Mouse (Mus musculus): ENCODE results near the gene Mpg. TPM values are rescaled to one million over a fixed set of nuclear protein-coding genes. Genes with fewer than 3 reads are reported as not detected.

Mpg gene
- polyA plus RNA-seq, 1 experiment from 2014 or later, result 39.8 TPM

GRCm38 (mm10) chr11:32276347-32276746, 50.0 kb downstream of the Mpg start, which contains the start of gene Hba-x:
Gene Hba-x (plus strand): TSS chr11:32276400.
- H3K4me1 ChIP-seq (ENCODE audit: control insufficient read depth, insufficient read depth, low read length), result no peaks in the 10 kb centered on the region
- H3K4me3 ChIP-seq (ENCODE audit: low read length), result no peak within 1 kb of the TSS
- ATAC-seq (ENCODE audit: low FRiP score, low TSS enrichment), result no peak
- no peak within 1 kb of the TSS for H3K9ac ChIP-seq (ENCODE audit: low read depth, low read length)
- no peak within 1 kb of the TSS for H3K27ac ChIP-seq (ENCODE audit: low read depth, low read length)
- no peaks in the 10 kb centered on the region for H3K9me3 ChIP-seq (ENCODE audit: control insufficient read depth, low read length)
- no peak within 1 kb of the TSS for H3K4me2 ChIP-seq (replicated peaks; ENCODE audit: low read depth, low read length)
- 70% methylated on average over 3 of the region's 3 CpGs for WGBS
- peaks cover 4% of the 10 kb centered on the region; the same call in 1 of the 2 replicates for H3K27me3 ChIP-seq (ENCODE audit: control insufficient read depth, insufficient read depth, low read length)
- no peaks in the 10 kb centered on the region for H3K36me3 ChIP-seq (ENCODE audit: control insufficient read depth, insufficient read depth, low read length)

- Histone ChIP-seq H3K4me1 (ENCODE audit: control insufficient read depth, insufficient read depth, low read length) (no peaks in the 10 kb centered on the region), H3K9ac (ENCODE audit: low read depth, low read length) (no peak overlapping the region), H3K4me3 (ENCODE audit: low read length) (no peak overlapping the region), H3K9me3 (ENCODE audit: control insufficient read depth, low read length) (no peaks in the 10 kb centered on the region), H3K36me3 (ENCODE audit: control insufficient read depth, insufficient read depth, low read length) (no peaks in the 10 kb centered on the region), H3K4me2 (replicated peaks; ENCODE audit: low read depth, low read length) (no peak overlapping the region), H3K27me3 (ENCODE audit: control insufficient read depth, insufficient read depth, low read length) (peaks cover 5% of the 10 kb centered on the region; the same call in 1 of the 2 replicates), H3K27ac (ENCODE audit: low read depth, low read length) (no peak overlapping the region)
- WGBS, result 71% methylated on average over 21 of the region's 21 CpGs
- ATAC-seq (ENCODE audit: low FRiP score, low TSS enrichment), result no peak
These were observed 51.6 kb downstream of the Mpg start for GRCm38 (mm10) chr11:32277736-32278457.

GRCm38 (mm10) chr11:32278458-32278957, 52.2 kb downstream of the Mpg start:
- Histone ChIP-seq H3K27me3 (ENCODE audit: control insufficient read depth, insufficient read depth, low read length) (peaks cover 5% of the 10 kb centered on the region; the same call in 1 of the 2 replicates), H3K36me3 (ENCODE audit: control insufficient read depth, insufficient read depth, low read length) (no peaks in the 10 kb centered on the region), H3K4me3 (ENCODE audit: low read length) (no peak overlapping the region), H3K4me2 (replicated peaks; ENCODE audit: low read depth, low read length) (no peak overlapping the region), H3K9ac (ENCODE audit: low read depth, low read length) (no peak overlapping the region), H3K9me3 (ENCODE audit: control insufficient read depth, low read length) (no peaks in the 10 kb centered on the region), H3K27ac (ENCODE audit: low read depth, low read length) (no peak overlapping the region), H3K4me1 (ENCODE audit: control insufficient read depth, insufficient read depth, low read length) (no peaks in the 10 kb centered on the region)
- WGBS, result 82% methylated on average over 12 of the region's 12 CpGs
- no peak for ATAC-seq (ENCODE audit: low FRiP score, low TSS enrichment)

GRCm38 (mm10) chr11:32280646-32281045, 54.3 kb downstream of the Mpg start:
- Histone ChIP-seq H3K4me1 (ENCODE audit: control insufficient read depth, insufficient read depth, low read length) (no peaks in the 10 kb centered on the region), H3K36me3 (ENCODE audit: control insufficient read depth, insufficient read depth, low read length) (no peaks in the 10 kb centered on the region), H3K9me3 (ENCODE audit: control insufficient read depth, low read length) (no peaks in the 10 kb centered on the region), H3K9ac (ENCODE audit: low read depth, low read length) (no peak overlapping the region), H3K27ac (ENCODE audit: low read depth, low read length) (no peak overlapping the region), H3K27me3 (ENCODE audit: control insufficient read depth, insufficient read depth, low read length) (peaks cover 5% of the 10 kb centered on the region; the same call in 1 of the 2 replicates), H3K4me2 (replicated peaks; ENCODE audit: low read depth, low read length) (no peak overlapping the region), H3K4me3 (ENCODE audit: low read length) (no peak overlapping the region)
- 52% methylated on average over 2 of the region's 2 CpGs for WGBS
- ATAC-seq (ENCODE audit: low FRiP score, low TSS enrichment), result no peak

- no peaks in the 10 kb centered on the region for H3K36me3 ChIP-seq (ENCODE audit: control insufficient read depth, insufficient read depth, low read length)
- no peak overlapping the region for H3K4me2 ChIP-seq (replicated peaks; ENCODE audit: low read depth, low read length)
- ATAC-seq (ENCODE audit: low FRiP score, low TSS enrichment), result no peak
- H3K4me3 ChIP-seq (ENCODE audit: low read length), result no peak overlapping the region
- H3K9ac ChIP-seq (ENCODE audit: low read depth, low read length), result no peak overlapping the region
- no peaks in the 10 kb centered on the region for H3K4me1 ChIP-seq (ENCODE audit: control insufficient read depth, insufficient read depth, low read length)
- no peak overlapping the region for H3K27ac ChIP-seq (ENCODE audit: low read depth, low read length)
- no peaks in the 10 kb centered on the region for H3K9me3 ChIP-seq (ENCODE audit: control insufficient read depth, low read length)
- peaks cover 5% of the 10 kb centered on the region; the same call in 1 of the 2 replicates for H3K27me3 ChIP-seq (ENCODE audit: control insufficient read depth, insufficient read depth, low read length)
- 74% methylated on average over 1 of the region's 1 CpGs for WGBS
These were observed 55.3 kb downstream of the Mpg start for GRCm38 (mm10) chr11:32281416-32282144.

Other genes with a start within 250 kb of the Mpg start
- 0.87 and 1.6 TPM in 2 replicates for gene Nsg2, start 226.0 kb upstream of the Mpg start, polyA plus RNA-seq (2014; fragmentation: Nextera tagmentation; extraction: Ambion mirVana)
- gene Il9r, start 26.2 kb upstream of the Mpg start, polyA plus RNA-seq (2014; fragmentation: Nextera tagmentation; extraction: Ambion mirVana), result not detected in 2 replicates
- 71.7 and 90.6 TPM in 2 replicates for gene Snrnp25, start 21.1 kb upstream of the Mpg start, polyA plus RNA-seq (2014; fragmentation: Nextera tagmentation; extraction: Ambion mirVana)
- gene Rhbdf1, start 4.2 kb upstream of the Mpg start, polyA plus RNA-seq (2014; fragmentation: Nextera tagmentation; extraction: Ambion mirVana), result 28.0 and 39.5 TPM in 2 replicates
- 27.5 and 45.5 TPM in 2 replicates for gene Nprl3, start 41.2 kb downstream of the Mpg start, polyA plus RNA-seq (2014; fragmentation: Nextera tagmentation; extraction: Ambion mirVana)
- gene Hba-x, start 49.9 kb downstream of the Mpg start, polyA plus RNA-seq (2014; fragmentation: Nextera tagmentation; extraction: Ambion mirVana), result 87.6 and 90.7 TPM in 2 replicates
- gene Hba-a1, start 57.0 kb downstream of the Mpg start, polyA plus RNA-seq (2014; fragmentation: Nextera tagmentation; extraction: Ambion mirVana), result 2,390 and 2,705 TPM in 2 replicates
- gene Hbq1b, start 60.5 kb downstream of the Mpg start, polyA plus RNA-seq (2014; fragmentation: Nextera tagmentation; extraction: Ambion mirVana), result 0.69 and 1.6 TPM in 2 replicates
- gene Hba-a2, start 70.0 kb downstream of the Mpg start, polyA plus RNA-seq (2014; fragmentation: Nextera tagmentation; extraction: Ambion mirVana), result 5,998 and 6,905 TPM in 2 replicates
- gene Hbq1a, start 73.6 kb downstream of the Mpg start, polyA plus RNA-seq (2014; fragmentation: Nextera tagmentation; extraction: Ambion mirVana), result 0.77 TPM in 1 of 2 replicates, not detected in the other
- 19.1 and 25.2 TPM in 2 replicates for gene Sh3pxd2b, start 121.3 kb downstream of the Mpg start, polyA plus RNA-seq (2014; fragmentation: Nextera tagmentation; extraction: Ambion mirVana)
- gene Ubtd2, start 228.9 kb downstream of the Mpg start, polyA plus RNA-seq (2014; fragmentation: Nextera tagmentation; extraction: Ambion mirVana), result 47.9 and 61.5 TPM in 2 replicates

Measured in kidney, embryonic 14.5 days (tissue).